Mouse (Mus musculus) hindbrain, embryonic 11.5 days (tissue): Measurements from ENCODE around the gene Syngr4. TPM values are rescaled to one million over a fixed set of nuclear protein-coding genes. Genes with fewer than 3 reads are reported as not detected.

Experiments used
- ATAC-seq: fragments of 200-750 bp; cut with Nextera tagmentation; 2 replicates; pipeline ENCODE4 v1.8.0; 2017; ENCODE audit warnings: mild to moderate bottlenecking, moderate TSS enrichment, moderate library complexity; ENCODE audit not compliant: low FRiP score
- DNase-seq: peaks from one replicate; pipeline ENCODE4 v3.0.0-alpha.2; 2015; ENCODE audit warnings: low spot score
- H3K27ac ChIP-seq: fragments of 300-500 bp; sonication (generic); 2 replicates; pipeline ENCODE4 v1.5.1; 2014; ENCODE audit warnings: mild to moderate bottlenecking, low read depth, low read length
- H3K27me3 ChIP-seq: fragments of 300-500 bp; sonication (generic); 2 replicates; pipeline ENCODE4 v1.6.1; 2014; ENCODE audit warnings: mild to moderate bottlenecking, low read length, moderate library complexity, mixed read lengths; ENCODE audit not compliant: control insufficient read depth, insufficient read depth
- H3K36me3 ChIP-seq: fragments of 300-500 bp; sonication (generic); 2 replicates; pipeline ENCODE4 v1.6.1; 2014; ENCODE audit warnings: mild to moderate bottlenecking, low read length, moderate library complexity, mixed read lengths; ENCODE audit not compliant: control insufficient read depth, insufficient read depth
- H3K4me1 ChIP-seq: fragments of 300-500 bp; sonication (generic); replicated peaks from 2 replicates; pipeline ENCODE4 v1.6.1; 2014; ENCODE audit warnings: low read length, mixed read lengths; ENCODE audit not compliant: control insufficient read depth, insufficient read depth
- H3K4me2 ChIP-seq: fragments of 300-500 bp; sonication (generic); replicated peaks from 2 replicates; pipeline ENCODE4 v1.6.1; 2014; ENCODE audit warnings: mild to moderate bottlenecking, low read depth, low read length
- H3K4me3 ChIP-seq: fragments of 300-500 bp; sonication (generic); 2 replicates; pipeline ENCODE4 v1.5.1; 2014; ENCODE audit warnings: low read depth, low read length
- H3K9ac ChIP-seq: fragments of 300-500 bp; sonication (generic); 2 replicates; pipeline ENCODE4 v1.6.1; 2014; ENCODE audit warnings: low read depth, low read length
- H3K9me3 ChIP-seq: fragments of 300-500 bp; sonication (generic); 2 replicates; pipeline ENCODE4 v1.6.1; 2016; ENCODE audit warnings: low read length; ENCODE audit not compliant: control insufficient read depth
- WGBS: fragments of 180-500 bp; shearing (Covaris S2); extraction: QIAGEN DNeasy Blood & Tissue Kit; methylation state at CpG from one replicate; pipeline ENCODE4 v1.1.7; 2014; 5-methylcytosine and 5-hydroxymethylcytosine counted together
- polyA plus RNA-seq: library from polyadenylated mRNA; unstranded; fragments of >200 nt; fragmentation: Nextera tagmentation; extraction: Ambion mirVana; gene quantifications from 2 replicates; pipeline ENCODE4 v1.2.1, GENCODE M21; 2014

Syngr4 gene
- polyA plus RNA-seq, 1 experiment from 2014 or later: 0.99 TPM

DNA sequence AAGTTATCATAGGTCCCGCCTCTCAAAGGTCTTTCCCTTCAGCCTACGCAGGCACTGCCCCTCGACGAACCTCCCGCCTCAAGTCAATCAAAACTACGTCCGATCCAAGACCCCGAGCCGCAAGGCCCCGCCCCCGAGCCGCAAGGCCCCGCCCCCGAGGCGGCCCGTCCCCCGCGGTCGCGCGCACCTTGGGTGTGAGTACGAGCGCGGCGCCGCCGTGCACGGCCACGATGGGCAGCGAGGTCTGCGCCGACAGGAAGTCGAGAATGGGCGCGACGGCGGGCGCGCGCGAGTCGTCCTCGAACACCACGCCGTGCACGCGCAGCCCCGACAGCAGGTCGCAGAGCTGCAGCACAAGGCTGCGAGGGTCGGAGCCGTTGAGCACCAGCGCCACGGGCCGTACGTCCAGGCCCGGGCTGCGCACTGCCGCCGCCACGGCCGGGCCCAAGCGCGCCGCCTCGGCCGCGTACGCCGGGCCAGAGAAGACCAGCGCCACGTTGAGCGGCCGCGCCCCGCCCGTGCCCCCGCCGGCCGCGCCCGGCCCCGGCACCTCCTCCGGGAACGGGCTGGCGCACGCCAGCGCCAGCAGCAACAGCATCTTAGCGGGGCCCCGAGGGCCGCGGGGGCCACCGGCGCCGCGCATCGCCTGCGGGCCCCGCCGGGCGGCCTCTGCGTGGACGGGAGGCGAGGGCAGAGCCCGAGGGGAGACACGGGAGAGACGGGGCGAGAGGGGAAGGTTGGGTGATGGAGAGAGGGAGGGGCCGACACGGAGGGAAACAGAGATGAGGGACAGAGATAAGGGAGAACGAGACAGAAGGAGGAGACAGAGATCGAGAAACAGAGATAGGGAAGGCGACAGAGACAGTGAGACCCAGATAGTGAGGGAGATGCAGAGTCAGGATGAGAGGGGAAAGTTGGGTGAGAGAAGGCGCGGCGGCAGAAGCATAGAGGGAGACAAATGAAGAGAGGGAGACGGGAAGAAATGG is 30.3 kb downstream of the Syngr4 start:
- ATAC-seq: peak; percentile 63
- Histone ChIP-seq H3K9me3 (no peaks in the 10 kb centered on the region), H3K27ac (peak overlapping the region; percentile 8; the same call in 1 of the 2 replicates), H3K27me3 (peaks cover 38% of the 10 kb centered on the region), H3K4me2 (peak overlapping the region; percentile 69), H3K4me3 (peak overlapping the region; percentile 46), H3K4me1 (peaks cover 15% of the 10 kb centered on the region), H3K36me3 (no peaks in the 10 kb centered on the region), H3K9ac (peak overlapping the region; percentile 72)
- DNase-seq: peak; percentile 95
- under 1% methylated on average over 110 of the region's 117 CpGs for WGBS

- WGBS: 82% methylated on average over 3 of the region's 3 CpGs
- H3K4me2 ChIP-seq: no peak overlapping the region
- no peaks in the 10 kb centered on the region for H3K9me3 ChIP-seq
- DNase-seq (no peak), ATAC-seq (no peak)
- no peaks in the 10 kb centered on the region for H3K36me3 ChIP-seq
- no peak overlapping the region for H3K9ac ChIP-seq
- H3K4me1 ChIP-seq: peaks cover 5% of the 10 kb centered on the region
- H3K27me3 ChIP-seq: peaks cover 21% of the 10 kb centered on the region
- H3K27ac ChIP-seq: no peak overlapping the region
- H3K4me3 ChIP-seq: no peak overlapping the region
Measured at GRCm38 (mm10) chr7:45864435-45864834, 32.1 kb downstream of the Syngr4 start.

DNA sequence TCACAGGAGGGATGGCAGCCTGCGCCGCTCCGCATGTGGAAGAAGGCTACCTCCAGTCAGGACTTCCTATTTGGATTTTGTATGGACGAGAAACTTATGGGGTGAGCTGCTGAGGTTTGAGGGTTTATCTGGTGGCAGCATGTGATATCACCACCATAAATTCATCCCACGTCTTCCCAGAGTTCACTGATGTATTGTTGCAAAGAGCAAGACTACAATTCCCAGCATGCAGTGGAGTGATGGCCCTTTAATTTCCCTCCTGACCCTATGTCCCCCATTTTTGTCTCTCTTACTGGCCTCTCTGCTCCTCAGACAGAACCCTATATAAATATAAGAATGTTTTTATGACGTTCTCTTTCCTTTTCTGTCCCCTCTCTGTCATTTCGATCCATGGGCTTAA is 33.7 kb downstream of the Syngr4 start:
- Histone ChIP-seq H3K27me3 (peaks cover 17% of the 10 kb centered on the region; the same call in 1 of the 2 replicates), H3K4me2 (no peak overlapping the region), H3K4me3 (no peak overlapping the region), H3K27ac (no peak overlapping the region), H3K9me3 (no peaks in the 10 kb centered on the region), H3K36me3 (no peaks in the 10 kb centered on the region), H3K9ac (no peak overlapping the region), H3K4me1 (peaks cover 2% of the 10 kb centered on the region; the same call in 1 of the 2 replicates)
- no peak for DNase-seq
- 91% methylated on average over 7 of the region's 7 CpGs for WGBS
- ATAC-seq: no peak

DNA sequence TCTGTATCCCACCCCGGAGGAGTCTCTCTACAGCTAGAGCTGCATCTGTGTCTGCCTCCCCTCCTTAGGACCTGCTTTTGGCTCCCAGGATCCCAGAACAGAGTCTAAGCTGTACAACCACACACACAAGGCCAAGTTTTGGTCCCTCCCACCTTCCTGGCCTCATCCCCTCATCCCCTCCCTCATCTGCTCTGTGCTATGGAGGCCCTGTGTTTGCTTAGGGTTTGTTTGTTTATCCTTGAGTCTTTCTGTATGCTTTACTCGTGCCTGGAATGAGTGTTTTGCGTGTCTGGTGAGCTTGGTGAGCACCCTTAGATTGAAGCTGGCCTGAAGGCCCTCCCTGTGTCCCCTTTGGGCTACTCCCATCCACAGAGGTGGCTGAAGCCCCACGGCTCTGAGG is 37.5 kb downstream of the Syngr4 start:
- Histone ChIP-seq H3K9me3 (no peaks in the 10 kb centered on the region), H3K27ac (no peak overlapping the region), H3K4me1 (no peaks in the 10 kb centered on the region), H3K27me3 (peaks cover 16% of the 10 kb centered on the region), H3K9ac (no peak overlapping the region), H3K36me3 (no peaks in the 10 kb centered on the region), H3K4me2 (no peak overlapping the region), H3K4me3 (no peak overlapping the region)
- DNase-seq: no peak
- no peak for ATAC-seq
- WGBS: 65% methylated on average over 4 of the region's 4 CpGs

DNA sequence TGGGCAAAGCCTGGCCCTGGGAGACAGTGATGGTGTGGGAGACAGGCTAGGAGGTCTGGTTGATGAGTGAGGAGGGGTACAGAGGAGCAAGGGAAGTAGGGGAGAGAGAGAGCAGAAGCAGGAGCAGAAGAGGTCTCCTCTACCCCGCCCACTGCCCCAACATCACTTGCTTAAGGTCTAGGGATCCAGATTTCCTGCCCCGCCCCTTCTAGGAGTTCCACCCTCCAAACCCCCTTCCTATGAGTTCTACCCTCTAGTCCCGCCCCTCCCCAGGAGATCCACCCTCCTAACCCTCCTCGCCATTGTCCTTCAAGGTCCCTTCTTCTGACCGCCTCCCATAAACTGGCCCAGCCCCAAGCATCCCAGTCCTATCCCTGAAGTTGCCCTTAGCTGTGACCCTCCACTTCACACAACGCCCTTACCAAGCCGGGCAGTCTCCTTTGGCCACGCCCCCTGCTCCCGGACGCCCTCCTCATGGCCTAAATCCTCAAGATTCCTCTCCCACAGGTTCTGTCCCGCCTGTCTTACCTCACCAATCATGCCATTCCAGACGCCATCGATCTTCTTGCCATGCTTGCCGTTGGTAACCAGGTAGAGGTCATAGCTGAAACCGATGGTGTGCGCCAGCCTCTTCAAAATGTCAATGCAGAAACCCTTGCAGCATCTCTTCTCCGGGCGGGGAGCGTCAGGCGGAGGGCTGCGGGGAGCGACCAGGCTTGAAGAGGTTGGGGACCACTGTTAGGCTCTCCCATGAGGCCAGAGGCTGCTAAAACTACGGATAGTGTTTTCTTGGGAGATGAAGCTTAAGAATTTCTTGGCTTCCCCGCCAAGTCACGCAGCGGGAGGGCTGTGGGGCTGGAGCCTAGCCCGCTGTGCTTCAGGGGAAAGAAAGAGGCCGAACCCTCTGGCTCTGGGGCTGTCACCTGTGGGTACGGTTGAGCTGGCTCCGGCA is 39.3 kb downstream of the Syngr4 start:
- Histone ChIP-seq H3K36me3 (no peaks in the 10 kb centered on the region), H3K4me2 (peak overlapping the region; percentile 30), H3K4me3 (peak overlapping the region; percentile 15), H3K27ac (no peak overlapping the region), H3K9me3 (no peaks in the 10 kb centered on the region), H3K27me3 (peaks cover 18% of the 10 kb centered on the region), H3K4me1 (no peaks in the 10 kb centered on the region), H3K9ac (no peak overlapping the region)
- ATAC-seq (peak; percentile 53; the same call in 1 of the 2 replicates), DNase-seq (peak; percentile 60)
- WGBS: 2% methylated on average over 29 of the region's 30 CpGs

DNA sequence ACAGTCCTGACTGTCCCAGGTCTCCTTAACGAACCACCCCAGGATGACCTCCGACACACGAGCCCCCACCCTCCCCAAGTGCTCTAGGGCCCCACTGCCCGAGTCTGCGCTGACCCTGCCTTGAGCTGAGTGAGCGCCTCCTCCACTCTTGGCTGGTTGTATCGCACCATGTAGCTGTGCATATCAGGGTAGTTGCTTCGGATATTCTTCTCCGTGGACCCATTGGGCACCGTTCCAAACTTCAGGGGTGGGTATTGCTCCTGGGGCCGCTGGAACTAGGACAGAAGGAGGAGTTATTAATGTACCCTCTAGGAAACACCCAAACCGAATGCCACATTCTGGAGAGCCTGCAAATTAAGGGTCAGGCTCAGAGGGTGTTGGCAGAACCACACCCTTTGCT is 43.4 kb downstream of the Syngr4 start:
- 90% methylated on average over 12 of the region's 12 CpGs for WGBS

DNA sequence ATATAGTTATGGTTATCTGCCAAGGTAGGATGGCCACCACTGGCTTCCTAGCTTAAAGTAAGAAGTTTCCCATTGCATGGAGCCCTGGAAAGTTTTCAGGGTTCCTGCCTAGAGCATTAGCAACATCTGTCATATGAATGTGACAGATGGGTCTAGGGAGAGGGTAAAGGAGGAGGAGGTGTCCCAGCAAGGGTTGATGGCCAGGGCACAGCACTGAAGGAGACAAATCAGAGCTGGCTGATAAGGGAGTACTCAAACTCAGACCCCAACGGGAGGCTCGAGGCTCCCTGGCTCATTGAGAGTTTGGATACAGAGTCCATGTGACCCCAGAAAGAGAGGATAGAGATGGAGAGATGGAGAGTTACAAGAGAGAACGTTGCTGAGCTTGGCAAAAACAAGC is 45.9 kb downstream of the Syngr4 start:
- H3K4me3 ChIP-seq: no peak overlapping the region
- H3K4me2 ChIP-seq: no peak overlapping the region
- H3K9me3 ChIP-seq: no peaks in the 10 kb centered on the region
- WGBS: 69% methylated on average over 3 of the region's 3 CpGs
- 0 out of 2 replicates have a peak, but pooled peaks cover 2% of the 10 kb centered on the region for H3K27me3 ChIP-seq
- H3K27ac ChIP-seq: no peak overlapping the region
- no peaks in the 10 kb centered on the region for H3K4me1 ChIP-seq
- DNase-seq (no peak), ATAC-seq (no peak)
- no peak overlapping the region for H3K9ac ChIP-seq
- H3K36me3 ChIP-seq: no peaks in the 10 kb centered on the region

More for the DNA sequence above, 43.4 kb downstream of the Syngr4 start:
- Histone ChIP-seq H3K27ac (no peak overlapping the region), H3K9me3 (no peaks in the 10 kb centered on the region), H3K4me2 (no peak overlapping the region), H3K9ac (no peak overlapping the region), H3K27me3 (peaks cover 10% of the 10 kb centered on the region), H3K36me3 (no peaks in the 10 kb centered on the region), H3K4me1 (no peaks in the 10 kb centered on the region), H3K4me3 (no peak overlapping the region)
- ATAC-seq (no peak), DNase-seq (no peak)

DNA sequence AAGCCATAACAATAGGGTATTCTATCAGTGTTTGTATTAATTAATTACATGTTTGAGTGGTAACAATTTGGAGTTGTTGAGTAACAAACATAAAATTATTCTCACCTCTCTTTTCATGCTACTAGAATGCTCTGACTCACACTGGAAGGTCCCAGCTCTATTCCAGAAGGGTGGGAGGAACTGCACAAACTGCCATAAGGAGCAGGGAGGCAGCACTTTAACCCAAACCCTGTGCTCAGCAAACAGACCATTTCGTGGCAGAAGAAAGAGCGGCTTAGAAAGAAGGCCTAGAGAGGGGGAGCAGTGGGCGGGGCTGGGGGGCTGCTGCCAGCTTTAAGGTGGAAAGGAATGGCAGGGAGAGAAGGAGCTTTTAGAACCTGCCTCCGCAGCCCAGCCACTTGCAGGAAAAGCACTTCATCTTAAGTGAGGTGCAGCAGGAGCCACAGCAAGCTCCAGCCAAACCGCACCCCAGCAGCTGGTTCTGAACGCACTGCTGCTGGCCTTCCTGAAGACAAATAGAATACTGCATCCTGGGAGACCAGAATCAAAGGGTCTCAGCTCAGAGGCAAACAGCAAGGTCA is 48.0 kb downstream of the Syngr4 start:
- Histone ChIP-seq H3K4me2 (no peak overlapping the region), H3K27ac (no peak overlapping the region; the same call in 1 of the 2 replicates), H3K4me3 (no peak overlapping the region), H3K9me3 (no peaks in the 10 kb centered on the region), H3K4me1 (no peaks in the 10 kb centered on the region), H3K27me3 (no peaks in the 10 kb centered on the region), H3K36me3 (no peaks in the 10 kb centered on the region), H3K9ac (no peak overlapping the region)
- 9% methylated on average over 6 of the region's 6 CpGs for WGBS
- no peak for ATAC-seq
- DNase-seq: no peak
